Mouse (Mus musculus): ENCODE results near the gene Stat5b. TPM values are rescaled to one million over a fixed set of nuclear protein-coding genes. Genes with fewer than 3 reads are reported as not detected.
"Not testable (repeated sequence)": the region's sequence is repeated elsewhere in the genome, so short reads cannot be mapped to it uniquely, and the experiment has no call there.

Gene Stat5b
- polyA plus RNA-seq, 1 experiment from 2014 or later: 33.7 TPM

DNA sequence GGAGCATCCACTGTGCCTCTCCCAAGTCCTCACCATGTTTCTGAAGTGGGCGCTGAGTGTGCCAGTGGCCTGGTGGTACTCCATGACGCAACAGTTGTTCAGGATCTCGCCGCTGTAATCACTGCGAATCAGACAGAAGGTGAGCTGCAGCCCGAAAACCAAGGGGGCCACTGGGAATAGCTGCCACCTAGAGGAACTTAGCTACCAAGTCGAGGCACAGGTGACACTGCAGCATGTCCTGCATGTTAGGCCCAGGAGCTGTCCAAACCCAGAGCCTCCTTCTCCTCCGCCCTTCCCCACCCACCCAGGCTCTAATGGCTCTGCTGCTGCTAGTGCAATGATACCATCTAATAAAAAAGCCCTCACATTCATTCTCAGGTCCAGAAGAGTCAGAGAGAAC lies 53.9 kb downstream of the Stat5b start:
- 79% methylated on average over 8 of the region's 8 CpGs for WGBS (ENCODE audit: insufficient replicate concordance)
- peaks cover 91% of the 10 kb centered on the region for H3K36me3 ChIP-seq
- no peak for ATAC-seq

GRCm38 (mm10) chr11:100795386-100795785 lies 55.1 kb downstream of the Stat5b start:
- no peaks in the 10 kb centered on the region for H3K4me1 ChIP-seq
- H3K27me3 ChIP-seq (replicated peaks): no peaks in the 10 kb centered on the region
- WGBS (ENCODE audit: insufficient replicate concordance): 82% methylated on average over 2 of the region's 2 CpGs
- H3K27ac ChIP-seq: no peak overlapping the region
- no peak for ATAC-seq
- peaks cover 92% of the 10 kb centered on the region for H3K36me3 ChIP-seq
- H3K9me3 ChIP-seq (replicated peaks): no peaks in the 10 kb centered on the region
- no peak overlapping the region for H3K9ac ChIP-seq
- H3K4me3 ChIP-seq: no peak overlapping the region
- no peak overlapping the region for H3K4me2 ChIP-seq

More for the DNA sequence above, 53.9 kb downstream of the Stat5b start:
- Histone ChIP-seq H3K4me1 (no peaks in the 10 kb centered on the region), H3K27me3 (replicated peaks) (no peaks in the 10 kb centered on the region), H3K4me2 (no peak overlapping the region), H3K9ac (no peak overlapping the region), H3K4me3 (no peak overlapping the region), H3K27ac (no peak overlapping the region), H3K9me3 (replicated peaks) (no peaks in the 10 kb centered on the region)

GRCm38 (mm10) chr11:100791457-100792049 lies 59.0 kb downstream of the Stat5b start:
- no peak overlapping the region for H3K4me2 ChIP-seq
- 66% methylated on average over 2 of the region's 2 CpGs for WGBS (ENCODE audit: insufficient replicate concordance)
- no peak overlapping the region for H3K4me3 ChIP-seq

DNA sequence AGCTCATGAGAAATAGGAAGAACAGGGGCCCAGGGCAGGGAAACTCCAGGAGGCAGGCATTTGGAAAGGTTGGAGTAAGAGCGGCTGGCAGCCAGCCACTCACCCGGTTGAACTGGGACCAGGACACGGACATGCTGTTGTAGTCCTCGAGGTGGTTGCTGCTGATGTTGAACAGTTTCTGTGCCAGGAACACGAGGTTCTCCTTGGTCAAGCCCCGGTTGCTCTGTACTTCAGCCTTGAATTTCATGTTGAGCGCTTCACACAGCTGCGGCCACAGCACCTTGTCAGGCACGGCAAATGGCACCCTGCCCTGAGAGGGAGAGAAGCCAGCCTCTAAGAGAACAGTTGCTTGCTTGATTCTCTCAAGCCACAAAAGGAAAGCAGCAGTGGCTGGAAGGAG lies 59.9 kb downstream of the Stat5b start:
- H3K9ac ChIP-seq; H3K4me1 ChIP-seq; H3K9me3 ChIP-seq (replicated peaks); ATAC-seq; H3K27me3 ChIP-seq (replicated peaks); H3K4me3 ChIP-seq; H3K4me2 ChIP-seq; H3K27ac ChIP-seq: not testable (repeated sequence)
- H3K36me3 ChIP-seq: peaks cover 97% of the 10 kb centered on the region
- WGBS (ENCODE audit: insufficient replicate concordance): 87% methylated on average over 9 of the region's 9 CpGs

More at GRCm38 (mm10) chr11:100791457-100792049, 59.0 kb downstream of the Stat5b start:
- H3K27me3 ChIP-seq (replicated peaks): no peaks in the 10 kb centered on the region
- H3K9ac ChIP-seq: no peak overlapping the region
- no peaks in the 10 kb centered on the region for H3K9me3 ChIP-seq (replicated peaks)
- H3K27ac ChIP-seq: no peak overlapping the region
- H3K4me1 ChIP-seq: no peaks in the 10 kb centered on the region
- H3K36me3 ChIP-seq: peaks cover 93% of the 10 kb centered on the region
- no peak for ATAC-seq

GRCm38 (mm10) chr11:100789702-100790101 lies 60.8 kb downstream of the Stat5b start:
- Histone ChIP-seq H3K4me2 (no peak overlapping the region), H3K36me3 (peaks cover 97% of the 10 kb centered on the region), H3K27ac (no peak overlapping the region), H3K4me3 (no peak overlapping the region), H3K9me3 (replicated peaks) (no peaks in the 10 kb centered on the region), H3K27me3 (replicated peaks) (no peaks in the 10 kb centered on the region), H3K9ac (no peak overlapping the region), H3K4me1 (no peaks in the 10 kb centered on the region)
- 82% methylated on average over 3 of the region's 3 CpGs for WGBS (ENCODE audit: insufficient replicate concordance)
- no peak for ATAC-seq

- H3K27me3 ChIP-seq (replicated peaks): no peaks in the 10 kb centered on the region
- 85% methylated on average over 2 of the region's 2 CpGs for WGBS (ENCODE audit: insufficient replicate concordance)
- no peaks in the 10 kb centered on the region for H3K9me3 ChIP-seq (replicated peaks)
- no peaks in the 10 kb centered on the region for H3K4me1 ChIP-seq
- no peak overlapping the region for H3K27ac ChIP-seq
- ATAC-seq: no peak
- no peak overlapping the region for H3K4me3 ChIP-seq
- H3K9ac ChIP-seq: no peak overlapping the region
- H3K36me3 ChIP-seq: peaks cover 99% of the 10 kb centered on the region
- H3K4me2 ChIP-seq: no peak overlapping the region
Observed at GRCm38 (mm10) chr11:100785774-100786173, 64.8 kb downstream of the Stat5b start.

DNA sequence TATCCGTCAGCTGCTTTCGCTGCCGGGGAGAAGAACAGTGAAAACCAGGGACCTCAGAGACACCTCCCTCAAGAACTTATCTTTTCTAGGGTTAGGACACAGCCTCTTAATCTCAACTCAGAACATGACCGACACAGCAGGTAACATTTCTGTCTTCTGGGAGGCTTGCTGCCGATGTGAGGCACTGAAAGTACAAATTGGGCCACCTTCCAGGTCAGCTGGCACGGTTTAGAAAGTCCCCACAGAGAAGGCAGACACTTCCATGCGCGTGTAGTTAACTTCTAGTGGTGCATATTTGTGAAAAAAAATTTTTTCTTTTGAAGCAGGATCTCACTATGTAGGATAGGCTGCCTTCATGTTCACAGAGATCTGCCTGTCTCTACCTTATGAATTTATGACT lies 66.2 kb downstream of the Stat5b start:
- 82% methylated on average over 8 of the region's 8 CpGs for WGBS (ENCODE audit: insufficient replicate concordance)
- H3K27ac ChIP-seq: no peak overlapping the region
- H3K4me2 ChIP-seq: no peak overlapping the region
- peaks cover 98% of the 10 kb centered on the region for H3K36me3 ChIP-seq
- H3K4me1 ChIP-seq: no peaks in the 10 kb centered on the region
- H3K9me3 ChIP-seq (replicated peaks): no peaks in the 10 kb centered on the region
- no peak overlapping the region for H3K4me3 ChIP-seq
- no peaks in the 10 kb centered on the region for H3K27me3 ChIP-seq (replicated peaks)
- ATAC-seq: no peak
- no peak overlapping the region for H3K9ac ChIP-seq

- H3K9me3 ChIP-seq (replicated peaks): no peaks in the 10 kb centered on the region
- no peaks in the 10 kb centered on the region for H3K27me3 ChIP-seq (replicated peaks)
- no peak for ATAC-seq
- H3K9ac ChIP-seq: no peak overlapping the region
- no peak overlapping the region for H3K27ac ChIP-seq
- WGBS (ENCODE audit: insufficient replicate concordance): 80% methylated on average over 13 of the region's 13 CpGs
- H3K36me3 ChIP-seq: peaks cover 88% of the 10 kb centered on the region
- no peaks in the 10 kb centered on the region for H3K4me1 ChIP-seq
- H3K4me2 ChIP-seq: no peak overlapping the region
- no peak overlapping the region for H3K4me3 ChIP-seq
Observed at GRCm38 (mm10) chr11:100782568-100782967, 68.0 kb downstream of the Stat5b start.

- ATAC-seq: no peak
- Histone ChIP-seq H3K4me2 (no peak overlapping the region), H3K9ac (no peak overlapping the region), H3K27me3 (replicated peaks) (no peaks in the 10 kb centered on the region), H3K4me3 (no peak overlapping the region), H3K27ac (no peak overlapping the region), H3K36me3 (peaks cover 83% of the 10 kb centered on the region), H3K4me1 (no peaks in the 10 kb centered on the region), H3K9me3 (replicated peaks) (no peaks in the 10 kb centered on the region)
- WGBS (ENCODE audit: insufficient replicate concordance): 80% methylated on average over 15 of the region's 15 CpGs
Observed at GRCm38 (mm10) chr11:100781763-100782475, 68.6 kb downstream of the Stat5b start.

DNA sequence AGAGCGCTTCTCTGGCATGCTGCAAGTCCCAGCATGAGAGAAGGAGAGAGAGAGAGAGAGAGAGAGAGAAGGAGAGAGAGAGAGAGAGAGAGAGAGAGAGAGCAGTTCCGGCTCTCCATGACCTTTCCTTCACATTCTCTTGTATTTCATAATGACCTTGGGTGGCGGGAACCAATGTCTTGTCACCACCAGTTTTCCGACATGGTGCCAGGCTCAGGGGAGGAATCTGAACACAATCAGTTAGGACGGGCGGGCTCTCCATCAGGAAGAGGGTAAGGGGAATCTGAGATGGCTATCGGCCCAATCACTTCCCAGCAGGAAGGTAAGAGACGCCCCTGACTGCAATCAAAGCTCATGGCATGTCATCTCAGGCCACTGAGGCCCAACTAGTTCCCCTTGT lies 70.3 kb downstream of the Stat5b start:
- Histone ChIP-seq H3K9ac (no peak overlapping the region), H3K4me2 (no peak overlapping the region), H3K27ac (no peak overlapping the region), H3K27me3 (replicated peaks) (no peaks in the 10 kb centered on the region), H3K9me3 (replicated peaks) (no peaks in the 10 kb centered on the region), H3K4me1 (no peaks in the 10 kb centered on the region), H3K4me3 (no peak overlapping the region), H3K36me3 (peaks cover 66% of the 10 kb centered on the region)
- WGBS (ENCODE audit: insufficient replicate concordance): 77% methylated on average over 8 of the region's 8 CpGs
- ATAC-seq: no peak

- Histone ChIP-seq H3K4me2 (no peak overlapping the region), H3K36me3 (peaks cover 46% of the 10 kb centered on the region), H3K9ac (no peak overlapping the region), H3K27ac (no peak overlapping the region), H3K4me1 (no peaks in the 10 kb centered on the region), H3K4me3 (no peak overlapping the region), H3K9me3 (replicated peaks) (no peaks in the 10 kb centered on the region), H3K27me3 (replicated peaks) (no peaks in the 10 kb centered on the region)
- WGBS (ENCODE audit: insufficient replicate concordance): 50% methylated on average over 3 of the region's 3 CpGs
- ATAC-seq: no peak
Observed at GRCm38 (mm10) chr11:100778069-100778468, 72.5 kb downstream of the Stat5b start.

DNA sequence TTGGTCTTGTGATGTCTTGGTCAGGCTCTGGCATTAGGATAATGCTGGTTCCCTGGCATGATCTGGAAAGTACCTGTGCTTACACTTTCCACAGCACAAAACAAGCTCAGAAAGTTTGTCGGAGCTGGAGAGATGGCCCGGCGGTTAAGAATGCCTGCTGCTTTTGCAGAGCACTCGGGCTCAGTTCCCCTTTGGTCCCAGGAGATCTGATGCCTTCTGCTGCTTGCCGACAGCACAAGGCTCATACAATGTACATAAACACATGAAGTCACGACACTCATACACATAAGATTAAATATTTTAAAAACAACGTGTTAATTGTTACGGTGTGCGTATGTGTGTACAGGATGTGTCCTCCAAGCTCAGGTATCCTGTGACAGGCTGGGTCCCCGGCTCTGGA lies 74.6 kb downstream of the Stat5b start:
- no peak overlapping the region for H3K4me2 ChIP-seq
- no peak overlapping the region for H3K4me3 ChIP-seq
- no peaks in the 10 kb centered on the region for H3K9me3 ChIP-seq (replicated peaks)
- 83% methylated on average over 10 of the region's 10 CpGs for WGBS (ENCODE audit: insufficient replicate concordance)
- H3K4me1 ChIP-seq: peaks cover 5% of the 10 kb centered on the region; the same call in 1 of the 2 replicates
- H3K27me3 ChIP-seq (replicated peaks): no peaks in the 10 kb centered on the region
- peaks cover 24% of the 10 kb centered on the region for H3K36me3 ChIP-seq
- H3K27ac ChIP-seq: no peak overlapping the region
- H3K9ac ChIP-seq: no peak overlapping the region
- ATAC-seq: no peak

All from liver, embryonic 12.5 days (tissue).